Mouse (Mus musculus) hindbrain, embryonic 14.5 days (tissue): ENCODE data around the gene Mrpl51. TPM values are rescaled to one million over a fixed set of nuclear protein-coding genes. Genes with fewer than 3 reads are reported as not detected.

ENCODE experiments used
- ATAC-seq: fragments of 200-750 bp; cut with Nextera tagmentation; 2 replicates; pipeline ENCODE4 v1.8.0; 2017; ENCODE audit warnings: moderate number of reproducible peaks, mild to moderate bottlenecking, moderate TSS enrichment, moderate library complexity; ENCODE audit not compliant: low FRiP score
- DNase-seq: peaks from one replicate; pipeline ENCODE4 v3.0.0-alpha.2; 2015; ENCODE audit warnings: low spot score
- H3K27ac ChIP-seq: fragments of 300-500 bp; sonication (generic); 2 replicates; pipeline ENCODE4 v1.5.1; 2014; ENCODE audit warnings: mild to moderate bottlenecking, moderate library complexity
- H3K27me3 ChIP-seq: fragments of 300-500 bp; sonication (generic); 2 replicates; pipeline ENCODE4 v1.6.1; 2014; ENCODE audit warnings: mild to moderate bottlenecking, low read length, mixed read lengths; ENCODE audit not compliant: control insufficient read depth, insufficient read depth
- H3K36me3 ChIP-seq: fragments of 300-500 bp; sonication (generic); replicated peaks from 2 replicates; pipeline ENCODE4 v1.6.1; 2014; ENCODE audit not compliant: control insufficient read depth, insufficient read depth
- H3K4me1 ChIP-seq: fragments of 300-500 bp; sonication (generic); replicated peaks from 2 replicates; pipeline ENCODE4 v1.6.1; 2014; ENCODE audit warnings: antibody characterized with exemption, low read length, mixed read lengths; ENCODE audit not compliant: control insufficient read depth, insufficient read depth
- H3K4me2 ChIP-seq: fragments of 300-500 bp; sonication (generic); replicated peaks from 2 replicates; pipeline ENCODE4 v1.6.1; 2014; ENCODE audit warnings: mild to moderate bottlenecking, moderate library complexity
- H3K4me3 ChIP-seq: fragments of 300-500 bp; sonication (generic); replicated peaks from 2 replicates; pipeline ENCODE4 v1.5.1; 2014; ENCODE audit warnings: mild to moderate bottlenecking, low read length
- H3K9ac ChIP-seq: fragments of 300-500 bp; sonication (generic); 2 replicates; pipeline ENCODE4 v1.6.1; 2014
- H3K9me3 ChIP-seq: fragments of 300-500 bp; sonication (generic); 2 replicates; pipeline ENCODE4 v1.6.1; 2016; ENCODE audit warnings: low read length; ENCODE audit not compliant: control insufficient read depth
- WGBS: fragments of 180-500 bp; shearing (Covaris S2); extraction: QIAGEN DNeasy Blood & Tissue Kit; methylation state at CpG from one replicate; pipeline ENCODE4 v1.1.7; 2014; 5-methylcytosine and 5-hydroxymethylcytosine counted together
- polyA plus RNA-seq: library from polyadenylated mRNA; unstranded; fragments of >200 nt; fragmentation: Nextera tagmentation; extraction: Ambion mirVana; gene quantifications from 2 replicates; pipeline ENCODE4 v1.2.1, GENCODE M21; 2014

The Mrpl51 gene
- polyA plus RNA-seq: 140 and 142 TPM in 2 replicates

GRCm38 (mm10) chr6:125191332-125192015, at the start of gene Mrpl51, which contains the start of gene Ncapd2:
Gene Mrpl51 (plus strand): TSS chr6:125191801.
Gene Ncapd2 (minus strand): TSS chr6:125191701.
- peak; percentile 99 for DNase-seq
- Histone ChIP-seq H3K9ac (peak within 1 kb of the TSS; percentile 84), H3K27me3 (no peaks in the 10 kb centered on the region), H3K4me1 (peaks cover 12% of the 10 kb centered on the region), H3K27ac (peak within 1 kb of the TSS; percentile 99), H3K36me3 (peaks cover 48% of the 10 kb centered on the region), H3K4me2 (peak within 1 kb of the TSS; percentile 88), H3K4me3 (peak within 1 kb of the TSS; percentile 75), H3K9me3 (no peaks in the 10 kb centered on the region)
- WGBS: 1% methylated on average over 54 of the region's 54 CpGs
- ATAC-seq: peak; percentile 97

GRCm38 (mm10) chr6:125142436-125142835, 49.2 kb upstream of the Mrpl51 start:
- Histone ChIP-seq H3K4me3 (no peak overlapping the region), H3K4me2 (no peak overlapping the region), H3K9ac (no peak overlapping the region), H3K9me3 (no peaks in the 10 kb centered on the region), H3K36me3 (peaks cover 66% of the 10 kb centered on the region), H3K4me1 (peaks cover 19% of the 10 kb centered on the region), H3K27ac (no peak overlapping the region), H3K27me3 (no peaks in the 10 kb centered on the region)
- no peak for ATAC-seq
- 97% methylated on average over 8 of the region's 8 CpGs for WGBS
- DNase-seq: no peak

- Histone ChIP-seq H3K4me1 (peaks cover 26% of the 10 kb centered on the region), H3K4me3 (no peak overlapping the region), H3K4me2 (no peak overlapping the region), H3K36me3 (peaks cover 59% of the 10 kb centered on the region), H3K27me3 (no peaks in the 10 kb centered on the region), H3K9me3 (no peaks in the 10 kb centered on the region), H3K27ac (no peak overlapping the region), H3K9ac (no peak overlapping the region)
- WGBS: 82% methylated on average over 3 of the region's 3 CpGs
- DNase-seq (no peak), ATAC-seq (no peak)
These were observed 48.5 kb upstream of the Mrpl51 start for GRCm38 (mm10) chr6:125143128-125143527.

DNA sequence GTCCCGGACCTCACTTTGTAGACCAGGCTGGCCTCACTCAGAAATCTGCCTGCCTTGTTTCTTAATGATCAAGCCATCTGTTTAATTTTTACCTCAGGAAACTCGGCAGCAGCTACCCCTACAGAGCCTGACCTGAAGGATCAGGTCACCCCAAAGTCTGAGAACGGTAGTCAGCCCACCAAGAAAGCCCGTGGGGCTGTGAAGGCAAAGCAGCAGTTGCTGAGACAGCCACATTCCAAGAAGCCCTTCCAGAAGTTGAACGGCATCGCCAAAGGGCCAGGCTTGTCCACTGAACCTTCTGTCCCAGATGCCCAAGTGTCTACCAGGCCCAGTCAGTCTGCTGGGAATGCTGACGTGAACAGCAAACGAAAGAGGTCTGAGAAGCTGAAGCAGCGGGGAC, 47.7 kb upstream of the Mrpl51 start:
- no peak overlapping the region for H3K4me3 ChIP-seq
- no peak overlapping the region for H3K27ac ChIP-seq
- no peaks in the 10 kb centered on the region for H3K9me3 ChIP-seq
- H3K27me3 ChIP-seq: no peaks in the 10 kb centered on the region
- DNase-seq (no peak), ATAC-seq (no peak)
- peaks cover 51% of the 10 kb centered on the region for H3K36me3 ChIP-seq
- no peak overlapping the region for H3K4me2 ChIP-seq
- 85% methylated on average over 9 of the region's 9 CpGs for WGBS
- peaks cover 33% of the 10 kb centered on the region for H3K4me1 ChIP-seq
- H3K9ac ChIP-seq: no peak overlapping the region

GRCm38 (mm10) chr6:125145001-125145400, 46.6 kb upstream of the Mrpl51 start, which contains the start of gene Iffo1:
Gene Iffo1 (plus strand): TSS chr6:125145241.
- DNase-seq: peak; percentile 88
- 0% methylated on average over 16 of the region's 16 CpGs for WGBS
- peak; percentile 95 for ATAC-seq
- Histone ChIP-seq H3K27ac (peak within 1 kb of the TSS; percentile 87), H3K4me3 (peak within 1 kb of the TSS; percentile 77), H3K36me3 (peaks cover 40% of the 10 kb centered on the region), H3K4me2 (peak within 1 kb of the TSS; percentile 98), H3K4me1 (peaks cover 41% of the 10 kb centered on the region), H3K27me3 (no peaks in the 10 kb centered on the region), H3K9ac (peak within 1 kb of the TSS; percentile 92), H3K9me3 (no peaks in the 10 kb centered on the region)

- Histone ChIP-seq H3K9me3 (no peaks in the 10 kb centered on the region), H3K4me1 (peaks cover 41% of the 10 kb centered on the region), H3K4me2 (peak overlapping the region; percentile 98), H3K27ac (peak overlapping the region; percentile 87), H3K27me3 (no peaks in the 10 kb centered on the region), H3K4me3 (peak overlapping the region; percentile 77), H3K9ac (peak overlapping the region; percentile 92), H3K36me3 (peaks cover 35% of the 10 kb centered on the region)
- DNase-seq (no peak), ATAC-seq (peak; percentile 67)
- WGBS: 1% methylated on average over 33 of the region's 35 CpGs
These were observed 46.1 kb upstream of the Mrpl51 start for GRCm38 (mm10) chr6:125145479-125145951.

DNA sequence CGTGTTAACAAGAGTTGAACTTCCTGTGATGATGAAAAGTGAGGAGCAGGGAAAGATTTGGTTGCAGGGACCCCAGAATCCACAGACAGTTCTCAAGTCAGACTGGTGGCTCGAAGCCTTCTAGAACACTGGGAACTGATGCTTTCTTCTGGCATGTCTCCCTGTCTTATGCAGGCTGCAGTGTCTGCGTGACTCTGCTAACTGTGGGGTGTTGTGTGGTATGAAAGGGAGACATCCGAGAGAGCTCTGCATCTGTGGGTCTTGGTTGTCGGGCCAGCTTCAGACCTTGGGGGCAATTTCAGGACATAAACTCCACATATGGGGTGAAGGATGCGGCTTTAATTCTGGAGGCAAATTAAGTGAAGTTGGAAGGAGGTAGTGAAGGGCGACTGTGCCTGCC, 45.5 kb upstream of the Mrpl51 start:
- Histone ChIP-seq H3K4me2 (peak overlapping the region; percentile 98), H3K4me1 (peaks cover 41% of the 10 kb centered on the region), H3K27ac (peak overlapping the region; percentile 87; the same call in 1 of the 2 replicates), H3K9ac (peak overlapping the region; percentile 92), H3K4me3 (peak overlapping the region; percentile 77), H3K9me3 (no peaks in the 10 kb centered on the region), H3K27me3 (no peaks in the 10 kb centered on the region), H3K36me3 (peaks cover 29% of the 10 kb centered on the region)
- ATAC-seq (no peak), DNase-seq (no peak)
- WGBS: 52% methylated on average over 7 of the region's 7 CpGs

- ATAC-seq (no peak), DNase-seq (no peak)
- peaks cover 41% of the 10 kb centered on the region for H3K4me1 ChIP-seq
- H3K9ac ChIP-seq: peak overlapping the region; percentile 92
- peak overlapping the region; percentile 98 for H3K4me2 ChIP-seq
- H3K4me3 ChIP-seq: peak overlapping the region; percentile 77; the same call in 1 of the 2 replicates
- 0 out of 2 replicates have a peak overlapping the region, but pooled peaks have one; percentile 7 for H3K27ac ChIP-seq
- H3K27me3 ChIP-seq: no peaks in the 10 kb centered on the region
- H3K9me3 ChIP-seq: no peaks in the 10 kb centered on the region
- WGBS: 86% methylated on average over 4 of the region's 4 CpGs
- H3K36me3 ChIP-seq: peaks cover 28% of the 10 kb centered on the region
These were observed 44.8 kb upstream of the Mrpl51 start for GRCm38 (mm10) chr6:125146797-125147196.

GRCm38 (mm10) chr6:125147329-125147728, 44.3 kb upstream of the Mrpl51 start:
- Histone ChIP-seq H3K4me3 (peak overlapping the region; percentile 10), H3K4me2 (peak overlapping the region; percentile 98)
- WGBS: 56% methylated on average over 10 of the region's 10 CpGs

More at GRCm38 (mm10) chr6:125147329-125147728, 44.3 kb upstream of the Mrpl51 start:
- Histone ChIP-seq H3K27me3 (no peaks in the 10 kb centered on the region), H3K4me1 (peaks cover 41% of the 10 kb centered on the region), H3K9ac (peak overlapping the region; percentile 92), H3K9me3 (no peaks in the 10 kb centered on the region), H3K36me3 (peaks cover 28% of the 10 kb centered on the region), H3K27ac (0 out of 2 replicates have a peak overlapping the region, but pooled peaks have one; percentile 7)
- DNase-seq (no peak), ATAC-seq (no peak)
